Mouse (Mus musculus) right cerebral cortex, postnatal 14 days (tissue): ENCODE measurements around the gene Rora.

Experiments
- DNase-seq: peaks from one replicate; pipeline ENCODE4 v3.0.0; 2022

Rora gene

GRCm38 (mm10) chr9:68653211-68654038 lies at the start of gene Rora:
Gene Rora (plus strand): TSS chr9:68653786.
- peak; percentile 69 for DNase-seq

GRCm38 (mm10) chr9:68614006-68614405 lies 39.6 kb upstream of the Rora start:
- no peak for DNase-seq

- DNase-seq = no peak
These were observed 36.5 kb upstream of the Rora start for GRCm38 (mm10) chr9:68617116-68617515.

- DNase-seq = no peak
These were observed 33.5 kb upstream of the Rora start for GRCm38 (mm10) chr9:68620036-68620435.

GRCm38 (mm10) chr9:68620441-68620840 lies 33.1 kb upstream of the Rora start:
- no peak for DNase-seq

GRCm38 (mm10) chr9:68624981-68625380 lies 28.6 kb upstream of the Rora start:
- no peak for DNase-seq

- no peak for DNase-seq
These were observed 16.3 kb upstream of the Rora start for GRCm38 (mm10) chr9:68637301-68637700.

GRCm38 (mm10) chr9:68641123-68641522 lies 12.5 kb upstream of the Rora start:
- DNase-seq = no peak

GRCm38 (mm10) chr9:68648061-68648460 lies 5.5 kb upstream of the Rora start:
- DNase-seq = no peak

- DNase-seq = no peak
These were observed 400 bp downstream of the Rora start for GRCm38 (mm10) chr9:68654039-68654332.

GRCm38 (mm10) chr9:68654333-68655017 lies 889 bp downstream of the Rora start:
- DNase-seq = peak; percentile 61

- DNase-seq = peak; percentile 29
These were observed 1.7 kb downstream of the Rora start for GRCm38 (mm10) chr9:68655018-68656005.

GRCm38 (mm10) chr9:68656076-68656795 lies 2.6 kb downstream of the Rora start:
- DNase-seq = no peak

GRCm38 (mm10) chr9:68656796-68657130 lies 3.2 kb downstream of the Rora start:
- no peak for DNase-seq

- DNase-seq = no peak
These were observed 17.1 kb downstream of the Rora start for GRCm38 (mm10) chr9:68670731-68671130.

- no peak for DNase-seq
These were observed 18.9 kb downstream of the Rora start for GRCm38 (mm10) chr9:68672459-68672858.

GRCm38 (mm10) chr9:68673221-68673620 lies 19.6 kb downstream of the Rora start:
- no peak for DNase-seq

- DNase-seq = no peak
These were observed 26.3 kb downstream of the Rora start for GRCm38 (mm10) chr9:68679871-68680374.

- no peak for DNase-seq
These were observed 30.4 kb downstream of the Rora start for GRCm38 (mm10) chr9:68683938-68684337.

- no peak for DNase-seq
These were observed 32.0 kb downstream of the Rora start for GRCm38 (mm10) chr9:68685562-68685961.

GRCm38 (mm10) chr9:68687251-68687874 lies 33.8 kb downstream of the Rora start:
- DNase-seq = no peak

- DNase-seq = no peak
These were observed 34.6 kb downstream of the Rora start for GRCm38 (mm10) chr9:68688151-68688550.
